Mouse (Mus musculus): ENCODE measurements at regions not wholly inside any gene's neighbourhood (a gene's known extent, or its start where the extent isn't known, plus 50 kb on each side); places are given as distances from the start of the nearest gene placed in this dataset.

DNA sequence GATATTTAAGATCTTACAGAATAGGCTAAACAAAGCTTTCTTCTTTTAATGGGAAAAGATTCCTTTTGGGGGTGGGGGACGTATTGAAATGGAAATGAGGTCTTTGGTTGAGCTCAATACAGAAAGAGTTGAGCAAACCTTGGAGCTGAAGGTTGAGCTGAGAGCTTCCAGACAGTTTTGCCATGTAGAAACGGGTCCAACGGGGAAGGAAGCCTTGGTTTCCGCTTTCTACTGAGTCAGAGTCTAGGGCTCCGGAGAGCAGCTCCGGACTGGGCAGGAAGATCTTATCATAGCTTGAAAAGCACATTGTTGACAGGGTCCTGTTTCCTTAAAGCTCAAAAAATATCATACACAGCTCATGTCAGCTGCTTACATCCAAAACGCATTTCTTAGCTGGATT lies 97.0 kb upstream of the Myo10 start:
- no peak for DNase-seq (ENCODE audit: low spot score in 2 of 2)

DNA sequence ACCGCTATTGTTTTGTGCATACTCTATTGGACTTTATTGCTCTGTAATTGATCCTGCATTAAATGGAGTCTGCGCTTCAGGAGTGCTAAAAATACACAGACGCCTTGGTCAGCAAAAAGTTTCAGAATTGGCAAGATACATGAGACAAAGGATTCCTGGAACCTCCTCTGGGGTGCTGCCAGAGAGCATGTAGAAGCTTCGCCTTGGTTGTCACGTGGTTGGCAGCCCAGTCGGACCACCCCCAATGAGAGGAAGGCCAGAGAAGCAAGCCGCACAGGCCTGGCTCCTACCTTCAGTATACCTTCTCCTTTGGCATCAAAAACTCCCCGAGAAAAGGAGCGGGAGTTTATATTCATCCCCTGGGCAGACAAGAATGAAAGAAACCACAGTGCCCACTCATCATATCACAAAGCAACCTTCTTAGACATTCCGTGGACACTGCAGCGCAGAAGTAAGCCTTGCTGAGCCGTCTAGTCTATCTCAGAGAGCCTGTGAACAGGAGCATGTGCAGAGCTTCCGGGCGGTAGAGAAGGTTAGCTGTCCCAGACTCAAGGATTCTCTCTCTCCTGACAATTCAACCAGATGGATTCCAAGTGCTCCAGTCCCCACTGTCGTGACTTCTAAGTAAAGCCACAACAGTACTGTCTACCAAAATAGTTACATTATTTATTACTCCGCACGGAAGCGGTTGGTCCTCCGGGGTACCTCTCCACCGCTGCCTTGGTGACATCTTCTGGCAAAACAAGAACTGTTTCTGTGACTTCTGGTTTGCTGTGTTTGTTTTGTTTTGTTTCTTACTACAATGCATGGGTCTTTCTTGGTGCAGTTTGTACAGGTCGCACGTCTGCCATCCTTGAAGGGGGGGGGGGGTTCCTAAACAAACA lies 85.6 kb upstream of the Myo10 start:
- no peak for DNase-seq (ENCODE audit: low spot score in 2 of 2)

DNA sequence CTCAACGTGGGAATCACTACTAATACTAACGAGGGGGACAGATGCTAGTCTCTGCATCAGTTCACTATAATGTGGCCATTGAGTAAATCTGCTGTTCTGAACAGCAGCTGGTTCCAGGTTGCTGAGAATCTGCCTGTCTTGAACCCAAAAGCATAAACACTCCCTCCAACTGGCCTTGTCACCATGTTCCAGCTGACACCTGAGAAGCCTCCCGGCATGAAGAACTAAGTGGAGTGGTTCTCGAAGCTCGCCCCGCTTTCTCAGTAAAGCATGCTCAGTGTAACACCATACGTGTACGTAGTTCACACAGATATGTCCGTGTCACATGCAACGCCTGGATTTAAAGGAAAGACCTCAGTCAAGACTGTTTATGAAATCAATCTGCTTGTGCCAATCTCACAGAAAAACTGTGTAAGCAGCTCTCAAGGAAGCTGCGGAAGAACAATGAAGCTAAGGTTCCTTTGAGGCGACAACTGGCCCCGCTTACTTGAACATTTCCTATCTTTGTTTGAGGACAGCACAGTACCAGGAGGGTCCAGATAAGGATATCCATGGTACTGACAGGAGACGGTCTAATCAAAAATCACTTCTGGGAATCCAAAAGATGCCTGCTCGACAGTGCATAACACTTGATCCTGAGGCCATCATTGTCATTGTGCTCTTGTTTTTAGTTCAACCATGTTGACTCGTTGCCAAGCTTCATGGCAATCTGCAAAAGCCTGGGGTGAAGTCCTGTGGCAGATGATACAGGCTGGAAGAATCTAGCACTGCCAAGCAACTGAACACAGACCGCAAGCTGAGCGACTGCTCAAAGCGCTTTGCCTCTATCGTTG lies 82.8 kb upstream of the Myo10 start:
- DNase-seq (ENCODE audit: low spot score in 2 of 2), result no peak

DNA sequence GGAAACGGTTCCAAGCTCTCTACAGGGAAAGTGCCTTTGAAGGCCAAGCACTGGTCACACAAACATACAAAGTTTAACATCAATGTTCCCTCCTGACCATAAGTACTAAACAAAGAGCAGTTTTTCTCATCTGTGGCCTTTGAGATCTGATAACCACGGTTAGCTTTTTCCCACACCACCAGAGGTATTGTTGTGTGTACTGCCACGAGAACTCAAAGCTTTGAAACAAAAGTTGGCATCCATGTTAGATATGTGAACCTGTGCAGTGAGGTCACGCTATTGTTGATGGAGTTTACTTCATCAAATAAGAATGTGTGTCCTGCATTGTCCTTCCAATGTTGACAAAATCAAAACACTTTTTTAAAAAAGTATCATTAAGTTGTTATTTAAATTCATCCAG lies 79.9 kb upstream of the Myo10 start:
- DNase-seq (ENCODE audit: low spot score in 2 of 2), result no peak

DNA sequence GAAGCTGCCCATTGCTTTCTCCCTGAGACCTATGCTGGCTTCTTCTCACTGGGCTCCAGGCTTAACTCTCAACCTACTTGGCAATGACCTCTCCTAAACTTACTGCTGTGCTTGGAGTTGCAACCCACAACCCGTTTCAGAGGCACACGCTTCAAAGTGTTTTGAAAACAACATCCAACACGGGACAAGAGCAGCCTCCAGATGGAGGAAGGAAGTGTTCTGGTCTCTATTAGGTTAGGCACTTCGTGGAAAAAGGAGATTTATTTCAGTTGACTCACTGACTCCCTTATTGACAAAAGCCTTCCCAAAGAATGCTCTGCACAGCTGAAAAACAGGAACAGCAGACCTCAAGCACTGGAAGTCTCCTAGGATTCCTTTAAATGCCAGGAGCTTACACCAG lies 76.1 kb upstream of the Myo10 start:
- DNase-seq (ENCODE audit: low spot score in 2 of 2), result no peak

DNA sequence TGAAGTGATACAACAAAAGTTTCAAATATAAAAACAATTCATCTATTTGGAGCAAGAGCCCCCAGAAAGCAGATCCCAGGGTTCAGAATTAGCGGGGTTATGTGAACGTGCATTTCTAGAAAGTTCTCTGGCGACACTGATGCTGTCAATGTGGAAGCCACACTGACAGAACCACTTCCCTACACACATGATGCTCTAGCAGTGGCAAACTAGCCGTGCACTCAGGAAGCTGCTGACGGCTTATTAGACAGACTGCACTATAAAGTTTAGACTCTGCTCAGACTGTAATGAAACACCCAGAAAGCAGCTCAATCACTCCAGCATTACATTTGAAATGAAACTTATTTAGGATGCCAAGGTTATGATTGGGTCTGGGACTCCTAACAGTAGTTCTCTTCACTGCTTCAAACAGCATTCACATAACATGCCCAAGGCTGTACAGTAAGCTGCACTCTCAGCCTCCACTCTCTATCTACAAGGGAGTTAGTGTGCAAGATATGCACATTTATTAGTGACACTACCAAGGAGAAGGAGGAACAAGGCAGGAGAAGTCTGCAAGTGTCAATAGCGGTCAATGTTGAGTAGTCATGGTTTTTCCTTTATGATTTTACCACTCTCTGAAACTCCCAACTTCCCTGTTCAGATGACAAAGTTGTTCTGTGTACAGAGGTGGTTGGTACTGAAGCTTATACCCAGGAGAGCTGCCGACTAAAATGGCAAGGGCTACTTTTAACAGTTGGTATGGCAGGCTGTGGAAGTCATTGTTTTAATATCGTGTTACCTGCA lies 71.9 kb upstream of the Myo10 start:
- no peak for DNase-seq (ENCODE audit: low spot score in 2 of 2)

DNA sequence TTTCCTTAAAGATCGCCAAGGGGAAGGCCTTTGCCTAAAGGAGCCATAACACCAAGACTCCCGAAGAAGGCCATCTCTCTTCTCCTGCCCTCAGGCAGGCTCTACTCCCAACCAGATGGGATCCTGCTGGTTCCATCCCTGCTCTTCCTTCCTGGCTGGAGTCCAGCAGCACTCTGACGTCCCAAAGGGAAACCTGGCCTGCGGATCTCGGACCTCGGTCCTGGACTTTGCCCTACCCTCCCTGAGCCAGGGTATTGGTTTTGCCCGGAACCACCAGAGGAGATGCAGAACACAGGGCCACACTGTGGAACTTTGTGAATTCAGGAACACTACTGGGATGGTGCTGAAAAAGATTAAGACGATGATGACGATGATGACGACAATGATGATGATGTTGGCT lies 67.4 kb upstream of the Myo10 start:
- no peak for DNase-seq (ENCODE audit: low spot score in 2 of 2)

DNA sequence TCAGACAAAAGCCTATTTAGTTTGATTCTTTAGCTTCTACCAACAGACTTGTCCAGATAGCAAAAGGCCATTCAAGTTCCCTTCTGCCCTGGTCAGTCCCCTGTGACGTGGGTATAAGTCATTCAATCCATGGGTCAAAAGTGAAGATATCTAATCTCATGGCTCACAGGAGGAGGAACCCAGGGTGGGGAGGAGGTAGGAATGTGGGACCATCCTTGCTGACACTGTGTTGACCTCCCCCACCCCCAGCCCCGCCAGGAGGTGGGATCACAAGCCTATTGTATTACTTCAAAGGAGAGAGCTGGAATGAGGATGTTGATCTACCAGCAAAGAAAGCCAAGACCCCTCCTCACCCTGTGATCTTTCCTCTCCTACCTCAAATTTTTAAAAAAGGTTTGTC lies 66.5 kb upstream of the Myo10 start:
- DNase-seq (ENCODE audit: low spot score in 2 of 2), result no peak

DNA sequence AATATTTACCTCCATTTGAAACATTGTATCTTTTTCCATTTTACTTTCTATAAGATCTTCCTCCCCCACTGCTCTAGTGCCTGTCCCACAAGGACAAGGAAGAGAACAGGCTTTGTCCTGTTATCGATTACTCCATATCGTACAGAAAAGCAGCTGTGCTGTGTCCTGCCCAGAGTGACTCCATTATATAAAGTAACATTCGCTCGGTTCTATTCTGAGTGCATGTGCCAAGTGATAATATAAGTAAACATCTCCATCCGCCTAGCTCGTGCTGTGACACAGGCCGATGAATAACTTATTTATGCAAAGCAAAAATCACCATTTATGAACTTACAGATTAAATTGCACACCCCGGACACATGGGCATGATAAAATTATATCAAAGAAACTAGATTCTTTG lies 64.8 kb upstream of the Myo10 start:
- DNase-seq (ENCODE audit: low spot score in 2 of 2), result no peak

DNA sequence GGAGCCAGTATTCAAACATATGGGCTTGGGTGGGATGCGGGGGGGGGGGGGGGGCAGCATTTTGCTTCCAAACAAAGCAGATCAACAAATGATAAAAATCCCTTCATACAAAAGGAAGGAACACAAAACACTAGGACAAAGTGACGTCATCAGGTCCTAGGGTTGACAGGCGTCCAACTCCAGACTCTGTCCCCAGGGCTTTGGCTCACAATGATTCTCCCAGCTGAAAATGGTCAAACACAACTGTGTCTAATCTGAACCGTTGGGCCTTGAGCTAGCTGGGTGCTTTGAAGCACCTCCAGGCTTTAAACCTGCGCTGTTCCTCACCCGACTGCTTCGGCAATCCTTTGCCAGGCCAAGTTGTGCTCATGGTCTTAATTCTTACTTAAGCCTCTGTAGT lies 64.1 kb upstream of the Myo10 start:
- no peak for DNase-seq (ENCODE audit: low spot score in 2 of 2)

DNA sequence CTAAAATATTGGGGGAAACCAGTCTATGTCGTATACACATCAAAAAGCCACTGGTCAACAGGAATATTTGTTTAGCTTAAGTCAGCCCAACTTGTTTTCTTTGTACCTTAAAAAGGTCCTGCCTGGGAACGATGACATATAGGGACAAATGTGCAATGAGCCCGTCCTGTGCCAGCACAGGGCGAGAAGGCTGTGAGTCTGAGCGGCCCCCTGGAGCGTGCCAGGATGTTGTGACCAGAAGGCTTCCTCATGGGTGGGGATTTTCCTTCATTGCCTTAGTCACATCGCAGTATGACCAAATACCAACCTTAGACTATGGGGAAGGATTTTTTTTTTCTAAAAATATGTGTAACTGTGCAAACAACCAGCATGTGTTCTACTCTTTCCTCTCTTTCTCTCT lies 58.7 kb upstream of the Myo10 start:
- DNase-seq (ENCODE audit: low spot score in 2 of 2), result no peak

DNA sequence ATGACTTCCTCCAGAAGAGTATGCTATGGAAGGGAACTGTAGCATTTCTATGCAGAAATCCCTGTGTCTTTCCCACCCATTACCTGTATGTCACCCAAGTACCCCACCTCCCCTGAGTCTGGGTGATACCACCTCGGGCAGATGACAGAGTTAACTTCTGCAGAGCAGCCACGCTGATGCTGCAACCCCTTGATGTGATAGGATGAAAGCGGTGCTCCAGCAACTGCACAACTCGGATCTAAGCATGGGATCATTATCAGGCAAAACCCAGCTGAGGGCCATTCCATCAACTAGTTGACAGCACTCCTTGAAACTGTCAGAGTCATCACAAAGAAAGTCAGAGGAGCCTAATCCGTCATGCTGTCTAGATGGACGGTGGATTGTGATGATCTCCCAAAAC lies 49.8 kb upstream of the Myo10 start:
- DNase-seq (ENCODE audit: low spot score in 2 of 2), result no peak

Data from left cerebral cortex, adult 9 months (tissue).